Mouse (Mus musculus) lung, embryonic 16.5 days (tissue): Measurements from ENCODE around the gene Fbxo40. TPM values are rescaled to one million over a fixed set of nuclear protein-coding genes. Genes with fewer than 3 reads are reported as not detected.

Source experiments
- ATAC-seq: fragments of 200-750 bp; cut with Nextera tagmentation; 2 replicates; pipeline ENCODE4 v1.8.0; 2017; ENCODE audit warnings: low read depth, mild to moderate bottlenecking, moderate library complexity
- H3K27ac ChIP-seq: fragments of 300-500 bp; sonication (generic); 2 replicates; pipeline ENCODE4 v1.5.1; 2014; ENCODE audit warnings: mild to moderate bottlenecking, control low read depth, low read length
- H3K27me3 ChIP-seq: fragments of 300-500 bp; sonication (generic); 2 replicates; pipeline ENCODE4 v1.6.1; 2014; ENCODE audit warnings: low read depth, low read length, mixed read lengths; ENCODE audit not compliant: control insufficient read depth, insufficient read depth
- H3K36me3 ChIP-seq: fragments of 300-500 bp; sonication (generic); 2 replicates; pipeline ENCODE4 v1.6.1; 2014; ENCODE audit warnings: low read length; ENCODE audit not compliant: control insufficient read depth, insufficient read depth
- H3K4me1 ChIP-seq: fragments of 300-500 bp; sonication (generic); replicated peaks from 2 replicates; pipeline ENCODE4 v1.6.1; 2014; ENCODE audit warnings: low read length, mixed read lengths; ENCODE audit not compliant: control insufficient read depth, insufficient read depth
- H3K4me2 ChIP-seq: fragments of 300-500 bp; sonication (generic); 2 replicates; pipeline ENCODE4 v1.6.1; 2014; ENCODE audit warnings: low read depth, low read length, control low read depth
- H3K4me3 ChIP-seq: fragments of 300-500 bp; sonication (generic); 2 replicates; pipeline ENCODE4 v1.5.1; 2014; ENCODE audit warnings: mild to moderate bottlenecking, low read length, control low read depth
- H3K9ac ChIP-seq: fragments of 300-500 bp; sonication (generic); 2 replicates; pipeline ENCODE4 v1.6.1; 2014; ENCODE audit warnings: low read length, control low read depth
- H3K9me3 ChIP-seq: fragments of 300-500 bp; sonication (generic); 2 replicates; pipeline ENCODE4 v1.6.1; 2016; ENCODE audit warnings: low read length; ENCODE audit not compliant: control insufficient read depth
- WGBS: fragments of 180-500 bp; shearing (Covaris S2); extraction: QIAGEN DNeasy Blood & Tissue Kit; methylation state at CpG from one replicate; pipeline ENCODE4 v1.1.7; 2014; 5-methylcytosine and 5-hydroxymethylcytosine counted together
- polyA plus RNA-seq: library from polyadenylated mRNA; unstranded; fragments of >200 nt; fragmentation: Nextera tagmentation; extraction: Ambion mirVana; gene quantifications from 2 replicates; pipeline ENCODE4 v1.2.1, GENCODE M21; 2015

Gene Fbxo40
- polyA plus RNA-seq, 1 experiment from 2014 or later: 0.26 TPM

DNA sequence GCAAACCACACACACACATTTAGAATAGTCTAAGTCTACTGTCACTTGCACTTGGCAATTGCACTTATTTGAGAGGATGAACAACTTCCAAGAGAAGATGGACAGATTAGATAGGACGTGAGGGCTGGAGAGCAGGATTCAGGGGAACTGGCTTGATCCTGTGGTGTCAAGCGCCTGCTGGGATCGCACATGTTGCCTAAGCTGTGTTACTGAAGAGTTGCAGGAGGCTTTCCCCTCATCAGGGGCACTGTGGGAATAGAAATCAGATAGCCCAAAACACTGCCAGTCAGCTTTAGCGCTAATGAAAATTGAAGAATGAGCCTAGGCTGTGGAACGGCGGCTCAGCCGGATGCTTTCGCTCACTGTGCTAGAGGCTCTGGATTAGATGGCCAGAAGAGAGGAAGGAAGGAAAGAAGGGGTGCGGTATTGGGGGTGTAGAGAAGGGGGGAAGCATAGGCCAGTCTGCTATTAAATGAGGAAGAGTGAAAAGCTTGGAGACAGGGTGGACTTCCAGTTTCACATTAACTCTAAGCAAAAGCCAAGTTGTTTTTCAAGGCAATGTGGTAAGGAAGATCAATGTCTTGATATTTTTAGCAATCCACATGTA is 9.2 kb upstream of the Fbxo40 start:
- no peak overlapping the region for H3K9ac ChIP-seq
- no peaks in the 10 kb centered on the region for H3K27me3 ChIP-seq
- no peak for ATAC-seq
- no peaks in the 10 kb centered on the region for H3K4me1 ChIP-seq
- no peak overlapping the region for H3K27ac ChIP-seq
- no peak overlapping the region for H3K4me3 ChIP-seq
- H3K9me3 ChIP-seq: no peaks in the 10 kb centered on the region
- H3K36me3 ChIP-seq: no peaks in the 10 kb centered on the region
- WGBS: 70% methylated on average over 9 of the region's 9 CpGs
- no peak overlapping the region for H3K4me2 ChIP-seq

DNA sequence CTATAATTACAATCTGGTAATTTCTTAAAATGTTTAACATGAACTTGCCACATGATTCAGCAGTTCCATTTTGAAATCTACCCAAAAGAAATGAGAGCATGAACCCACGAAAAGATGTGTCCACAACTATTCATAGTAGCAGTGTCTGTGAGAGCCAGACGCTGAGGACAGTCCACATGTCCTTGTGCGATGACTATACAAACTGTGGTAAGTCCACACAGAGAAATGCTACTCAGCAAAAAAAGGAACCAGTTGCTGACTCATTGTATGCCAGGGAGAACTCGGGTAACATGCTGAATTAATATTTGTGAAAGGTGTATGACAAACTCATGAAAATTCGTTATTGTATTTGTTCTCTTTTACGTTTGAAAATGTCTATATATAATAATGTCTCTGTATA is 7.4 kb upstream of the Fbxo40 start:
- H3K9me3 ChIP-seq: no peaks in the 10 kb centered on the region
- WGBS: 69% methylated on average over 6 of the region's 6 CpGs
- no peak overlapping the region for H3K27ac ChIP-seq
- no peaks in the 10 kb centered on the region for H3K4me1 ChIP-seq
- no peaks in the 10 kb centered on the region for H3K27me3 ChIP-seq
- no peak overlapping the region for H3K4me2 ChIP-seq
- no peaks in the 10 kb centered on the region for H3K36me3 ChIP-seq
- ATAC-seq: no peak
- H3K4me3 ChIP-seq: no peak overlapping the region
- H3K9ac ChIP-seq: no peak overlapping the region

DNA sequence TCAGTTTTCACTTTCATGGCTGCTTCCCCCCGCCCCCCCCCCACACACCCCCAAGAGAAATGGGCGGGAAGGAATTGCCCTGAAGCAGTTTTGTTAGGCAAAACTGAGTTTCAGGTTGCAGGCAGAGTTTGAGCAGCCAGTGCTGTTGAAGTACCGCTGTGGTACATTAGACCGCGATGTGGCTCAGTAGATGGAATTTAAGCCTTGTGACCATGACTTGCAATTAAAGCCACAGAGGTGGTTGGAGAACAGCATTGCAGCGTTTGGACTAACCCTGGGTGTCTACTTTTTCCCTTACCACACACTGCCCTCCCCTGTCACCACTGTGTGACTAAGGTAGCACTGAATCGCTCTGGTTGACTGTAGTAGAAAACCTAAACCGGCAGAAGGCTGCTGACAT is 774 bp downstream of the Fbxo40 start:
- ATAC-seq: no peak
- Histone ChIP-seq H3K36me3 (no peaks in the 10 kb centered on the region), H3K27me3 (no peaks in the 10 kb centered on the region), H3K4me2 (no peak overlapping the region), H3K9me3 (no peaks in the 10 kb centered on the region), H3K9ac (no peak overlapping the region), H3K27ac (no peak overlapping the region), H3K4me1 (no peaks in the 10 kb centered on the region), H3K4me3 (no peak overlapping the region)
- WGBS: 67% methylated on average over 8 of the region's 8 CpGs

DNA sequence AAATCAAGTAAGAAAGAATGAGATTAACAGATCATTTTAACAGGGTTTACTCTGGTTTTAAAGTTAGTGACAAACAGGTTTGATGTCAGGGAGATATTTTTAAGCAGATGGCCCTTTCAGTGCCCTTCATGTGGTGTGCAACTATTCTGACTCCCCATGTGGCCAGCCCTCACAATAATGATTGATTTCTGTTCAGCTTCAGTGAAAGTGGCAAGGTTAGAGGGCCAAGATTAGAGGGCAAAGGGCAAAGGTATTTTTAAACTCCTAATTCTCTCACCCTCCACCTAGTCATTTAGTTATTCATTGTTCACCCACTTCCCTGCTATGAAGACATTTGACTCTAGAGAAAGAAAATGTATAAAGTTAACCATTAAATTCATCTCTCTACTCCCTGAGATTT is 2.2 kb downstream of the Fbxo40 start:
- Histone ChIP-seq H3K4me3 (no peak overlapping the region), H3K36me3 (no peaks in the 10 kb centered on the region)
- no peak for ATAC-seq

DNA sequence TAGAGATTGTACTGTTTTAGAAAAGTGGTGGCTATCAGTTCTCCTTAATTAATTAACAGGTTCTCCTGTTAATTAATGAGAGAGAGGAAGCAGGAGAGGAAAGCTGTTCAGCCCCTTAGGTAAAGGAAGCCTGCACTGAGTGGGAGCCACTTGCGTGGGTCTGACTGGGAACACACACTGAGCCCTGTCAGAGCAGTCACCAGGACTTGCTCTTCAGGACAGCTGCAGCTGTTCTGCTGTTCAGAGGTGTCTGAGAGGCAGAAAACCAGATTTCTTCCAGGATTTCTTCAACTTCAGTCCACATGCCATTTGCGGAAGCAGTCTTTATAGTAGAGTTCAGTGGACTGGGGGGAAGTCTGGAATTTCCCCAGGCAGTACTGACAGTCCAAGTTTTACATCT is 2.9 kb downstream of the Fbxo40 start:
- 67% methylated on average over 2 of the region's 2 CpGs for WGBS
- no peaks in the 10 kb centered on the region for H3K4me1 ChIP-seq
- no peak overlapping the region for H3K9ac ChIP-seq
- H3K4me2 ChIP-seq: no peak overlapping the region
- H3K9me3 ChIP-seq: no peaks in the 10 kb centered on the region
- H3K27ac ChIP-seq: no peak overlapping the region
- no peaks in the 10 kb centered on the region for H3K27me3 ChIP-seq
- ATAC-seq: no peak
- H3K36me3 ChIP-seq: no peaks in the 10 kb centered on the region
- H3K4me3 ChIP-seq: no peak overlapping the region

More for the DNA sequence above, 2.2 kb downstream of the Fbxo40 start:
- H3K9ac ChIP-seq: no peak overlapping the region
- no peaks in the 10 kb centered on the region for H3K9me3 ChIP-seq
- H3K4me2 ChIP-seq: no peak overlapping the region
- no peaks in the 10 kb centered on the region for H3K27me3 ChIP-seq
- H3K4me1 ChIP-seq: no peaks in the 10 kb centered on the region
- H3K27ac ChIP-seq: no peak overlapping the region

DNA sequence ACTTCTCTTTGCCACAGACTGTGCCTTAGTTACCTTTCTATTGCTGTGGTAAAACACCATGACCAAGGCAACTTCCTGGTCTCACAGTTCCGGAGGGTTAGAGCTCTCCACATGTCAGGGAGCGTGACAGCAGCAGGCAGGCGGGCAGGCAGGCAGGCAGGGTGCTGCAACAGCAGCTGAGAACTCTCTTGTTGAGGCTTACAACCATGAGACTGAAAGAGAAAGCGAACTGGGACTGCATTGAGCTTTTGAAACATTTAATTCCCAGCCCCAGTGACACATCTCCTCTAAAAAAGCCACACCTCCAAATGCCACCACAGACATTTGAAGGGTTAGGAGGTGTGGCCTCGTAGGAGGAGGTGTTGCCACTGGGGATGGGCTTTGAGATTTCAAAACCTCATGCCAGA is 4.6 kb downstream of the Fbxo40 start:
- H3K27me3 ChIP-seq: no peaks in the 10 kb centered on the region
- no peak overlapping the region for H3K4me3 ChIP-seq
- no peaks in the 10 kb centered on the region for H3K9me3 ChIP-seq
- WGBS: 62% methylated on average over 5 of the region's 5 CpGs
- no peak overlapping the region for H3K9ac ChIP-seq
- H3K36me3 ChIP-seq: no peaks in the 10 kb centered on the region
- no peak overlapping the region for H3K4me2 ChIP-seq
- no peak for ATAC-seq
- H3K27ac ChIP-seq: no peak overlapping the region
- no peaks in the 10 kb centered on the region for H3K4me1 ChIP-seq

DNA sequence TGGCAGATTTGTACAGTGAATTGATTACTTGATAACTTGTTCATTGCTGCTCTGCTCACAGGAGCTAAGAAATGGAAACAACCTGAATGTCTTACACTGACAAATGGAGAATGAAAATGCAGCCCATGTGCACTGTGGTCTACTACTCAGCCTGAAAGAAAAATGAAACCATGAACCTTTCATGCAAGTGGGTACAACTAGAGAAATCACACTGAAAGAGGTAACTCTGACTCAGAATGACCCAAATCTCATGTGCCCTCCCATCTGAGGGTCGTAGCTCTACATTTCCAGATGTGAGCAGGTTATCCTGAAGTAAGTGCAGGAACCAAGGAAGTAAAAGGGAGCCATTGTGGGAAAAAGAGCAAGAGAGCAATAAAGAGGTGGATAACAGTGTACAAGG is 6.5 kb downstream of the Fbxo40 start:
- Histone ChIP-seq H3K36me3 (no peaks in the 10 kb centered on the region), H3K4me1 (no peaks in the 10 kb centered on the region), H3K4me3 (no peak overlapping the region), H3K9me3 (no peaks in the 10 kb centered on the region), H3K4me2 (no peak overlapping the region), H3K27ac (no peak overlapping the region), H3K27me3 (no peaks in the 10 kb centered on the region), H3K9ac (no peak overlapping the region)
- 68% methylated on average over 1 of the region's 1 CpGs for WGBS
- no peak for ATAC-seq

DNA sequence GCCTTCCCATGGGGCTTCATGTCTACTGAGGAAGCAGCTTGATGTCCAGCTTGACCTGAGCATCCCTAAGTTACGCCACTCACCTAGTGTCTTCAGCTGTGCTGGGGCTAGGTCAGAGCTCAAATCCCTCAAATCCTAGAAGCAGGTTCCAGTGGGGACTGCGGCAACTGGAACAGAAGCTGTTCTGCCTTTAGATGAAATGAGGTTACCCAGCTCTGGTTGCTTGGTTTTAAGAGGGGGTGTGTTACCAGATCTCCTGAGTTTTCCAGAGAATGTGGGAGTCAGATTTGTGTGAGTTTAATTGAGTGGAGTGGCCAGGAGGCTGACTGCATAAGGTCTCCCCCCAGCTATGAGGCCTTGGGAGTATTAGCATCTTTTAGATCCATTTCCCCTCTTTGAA is 11.1 kb downstream of the Fbxo40 start:
- Histone ChIP-seq H3K9me3 (no peaks in the 10 kb centered on the region), H3K9ac (no peak overlapping the region), H3K4me1 (no peaks in the 10 kb centered on the region), H3K36me3 (no peaks in the 10 kb centered on the region), H3K27me3 (no peaks in the 10 kb centered on the region), H3K27ac (no peak overlapping the region), H3K4me2 (no peak overlapping the region), H3K4me3 (no peak overlapping the region)
- WGBS: 93% methylated on average over 2 of the region's 2 CpGs
- no peak for ATAC-seq

DNA sequence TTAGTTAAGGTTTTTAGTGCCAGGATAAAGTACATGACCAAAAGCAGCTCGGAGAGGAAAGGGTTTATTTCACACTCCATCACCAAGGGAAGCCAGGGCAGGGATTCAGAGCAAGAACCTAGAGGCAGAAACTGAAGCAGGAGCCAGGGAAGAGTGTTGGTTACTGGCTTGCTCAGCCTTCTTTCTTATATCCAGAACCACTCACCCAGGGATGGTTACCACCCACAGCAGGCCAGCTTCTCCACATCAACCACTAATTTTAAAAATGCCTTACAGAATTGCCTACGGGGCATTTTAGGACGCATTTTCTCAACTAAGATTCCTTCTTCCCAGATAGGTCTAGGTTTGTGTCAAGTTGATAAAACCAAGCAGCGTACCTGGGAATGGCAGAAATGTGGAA is 26.9 kb downstream of the Fbxo40 start:
- H3K27me3 ChIP-seq: no peaks in the 10 kb centered on the region
- no peak overlapping the region for H3K27ac ChIP-seq
- no peaks in the 10 kb centered on the region for H3K4me1 ChIP-seq
- no peak overlapping the region for H3K4me3 ChIP-seq
- H3K9ac ChIP-seq: no peak overlapping the region
- H3K9me3 ChIP-seq: no peaks in the 10 kb centered on the region
- WGBS: 84% methylated on average over 4 of the region's 4 CpGs
- ATAC-seq: no peak
- H3K36me3 ChIP-seq: no peaks in the 10 kb centered on the region
- H3K4me2 ChIP-seq: no peak overlapping the region

DNA sequence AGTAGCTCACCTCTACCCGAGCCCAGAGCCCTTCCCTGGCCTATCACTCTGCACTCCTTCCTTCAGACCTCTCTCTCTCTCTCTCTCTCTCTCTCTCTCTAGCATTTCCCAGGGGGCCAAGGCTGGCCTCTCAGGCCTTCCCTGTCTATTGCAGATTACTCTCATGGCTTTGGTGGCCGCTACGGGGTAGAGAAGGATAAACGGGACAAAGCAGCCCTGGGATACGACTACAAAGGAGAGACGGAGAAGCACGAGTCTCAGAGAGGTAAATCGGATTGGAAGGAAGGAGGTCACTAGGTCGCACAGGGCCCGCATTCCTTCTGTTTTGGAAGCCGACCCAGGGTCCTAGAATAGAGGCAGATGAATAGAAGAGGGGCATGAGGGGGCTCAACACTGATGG is 35.2 kb downstream of the Fbxo40 start:
- no peak overlapping the region for H3K4me2 ChIP-seq
- no peaks in the 10 kb centered on the region for H3K9me3 ChIP-seq
- H3K4me3 ChIP-seq: no peak overlapping the region
- H3K4me1 ChIP-seq: no peaks in the 10 kb centered on the region
- no peak for ATAC-seq
- no peaks in the 10 kb centered on the region for H3K27me3 ChIP-seq
- no peak overlapping the region for H3K9ac ChIP-seq
- no peak overlapping the region for H3K27ac ChIP-seq
- no peaks in the 10 kb centered on the region for H3K36me3 ChIP-seq
- 75% methylated on average over 11 of the region's 11 CpGs for WGBS
